Mouse (Mus musculus): ENCODE results near the gene Llgl2.

The Llgl2 gene

DNA sequence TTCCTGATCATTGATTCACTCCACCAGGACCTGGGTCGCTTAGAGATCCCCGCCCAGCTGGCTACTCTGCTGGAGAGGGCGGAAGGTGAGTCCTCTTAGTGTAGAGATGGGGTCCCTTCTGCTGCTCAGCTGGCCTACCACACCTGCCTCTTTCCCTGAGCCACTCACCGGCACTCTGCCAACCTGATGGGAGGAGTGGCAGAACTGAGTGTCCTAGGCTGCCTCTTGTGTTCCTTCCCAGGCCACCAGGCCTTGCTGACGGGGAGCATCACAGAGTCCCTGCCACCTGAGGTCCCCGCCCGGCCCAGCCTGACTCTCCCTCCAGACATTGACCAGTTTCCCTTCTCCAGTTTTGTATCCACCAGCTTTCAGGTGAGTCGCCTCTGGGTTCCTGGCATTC is 54.2 kb downstream of the Llgl2 start:
- no peak for DNase-seq (ENCODE audit: low spot score)

DNA sequence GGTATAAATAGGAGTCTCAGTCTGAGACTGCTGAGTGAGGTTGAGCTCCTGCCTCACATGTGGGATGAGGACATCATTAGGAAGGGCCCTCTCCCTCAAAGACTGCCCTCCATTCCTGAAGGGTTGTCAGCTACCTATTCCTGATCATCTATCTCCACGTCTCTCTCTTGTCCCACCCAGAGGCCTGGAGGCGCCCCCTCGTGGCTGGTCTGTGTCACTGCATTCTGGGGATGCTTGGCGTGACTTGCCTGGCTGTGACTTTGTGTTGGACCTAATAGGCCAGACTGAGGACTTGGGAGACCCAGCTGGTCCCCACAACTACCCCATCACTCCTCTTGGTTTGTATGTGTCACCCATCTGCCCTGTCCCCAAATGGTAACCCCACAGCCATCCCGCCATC is 57.2 kb downstream of the Llgl2 start:
- peak; percentile 46 for DNase-seq (ENCODE audit: low spot score)

DNA sequence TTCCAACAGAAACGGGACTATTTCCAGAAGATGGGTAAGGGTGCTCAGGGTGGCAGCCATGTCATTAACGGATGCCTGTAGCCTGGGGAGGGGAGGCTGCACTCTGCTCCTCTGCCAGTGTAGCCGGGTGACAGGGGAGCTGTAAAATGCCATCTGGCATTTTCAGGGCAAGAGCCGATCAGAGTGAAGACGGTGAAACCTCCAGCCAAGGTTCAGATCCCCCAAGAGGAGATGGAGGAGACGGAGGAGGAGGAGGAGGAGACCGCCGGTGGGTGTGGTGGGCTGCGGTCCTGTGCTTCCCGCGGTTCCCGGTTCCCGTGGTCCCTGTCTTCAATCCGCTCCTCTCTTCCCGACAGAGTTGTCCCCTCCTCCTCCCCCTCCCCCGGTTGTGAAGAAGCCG is 59.4 kb downstream of the Llgl2 start:
- DNase-seq (ENCODE audit: low spot score), result no peak

DNA sequence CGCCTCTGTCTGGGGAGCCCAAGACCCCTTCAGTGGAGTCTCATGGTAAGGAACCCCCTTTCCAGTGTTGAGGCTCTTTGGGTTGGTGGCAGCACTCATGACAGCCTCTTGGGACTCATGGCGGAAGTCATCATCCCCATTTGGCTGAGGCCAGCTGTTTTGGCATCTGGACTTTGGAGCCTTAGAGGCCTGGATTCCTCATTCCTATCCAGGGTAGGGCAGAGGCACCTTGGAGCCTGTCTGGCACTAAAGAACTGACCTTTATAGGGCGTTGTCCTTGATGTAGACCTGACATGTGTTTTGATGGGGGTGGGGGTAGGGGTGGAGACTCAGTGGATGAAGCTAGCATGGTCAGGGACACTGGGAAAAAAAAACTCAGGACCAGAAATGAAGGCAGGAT is 60.5 kb downstream of the Llgl2 start:
- DNase-seq (ENCODE audit: low spot score), result no peak

DNA sequence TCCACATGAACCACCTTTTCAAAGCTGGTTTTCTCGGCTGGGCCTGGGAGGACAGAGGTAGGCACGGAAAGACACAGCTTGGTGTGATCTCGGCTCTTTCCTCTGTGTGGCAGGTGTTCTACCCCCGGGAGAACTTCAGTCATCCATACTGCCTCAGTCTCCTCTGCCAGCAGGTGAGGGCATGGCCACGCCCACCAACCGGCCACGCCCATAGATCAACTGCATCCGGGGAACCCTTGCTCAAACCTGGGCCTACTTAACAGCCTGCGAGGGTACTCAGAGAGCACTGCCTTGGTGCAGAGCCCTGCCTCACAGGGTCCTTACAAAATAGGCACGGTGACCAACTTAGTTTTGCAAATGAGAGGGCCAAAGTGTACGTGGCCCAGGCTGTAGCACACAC is 61.4 kb downstream of the Llgl2 start:
- DNase-seq (ENCODE audit: low spot score), result no peak

DNA sequence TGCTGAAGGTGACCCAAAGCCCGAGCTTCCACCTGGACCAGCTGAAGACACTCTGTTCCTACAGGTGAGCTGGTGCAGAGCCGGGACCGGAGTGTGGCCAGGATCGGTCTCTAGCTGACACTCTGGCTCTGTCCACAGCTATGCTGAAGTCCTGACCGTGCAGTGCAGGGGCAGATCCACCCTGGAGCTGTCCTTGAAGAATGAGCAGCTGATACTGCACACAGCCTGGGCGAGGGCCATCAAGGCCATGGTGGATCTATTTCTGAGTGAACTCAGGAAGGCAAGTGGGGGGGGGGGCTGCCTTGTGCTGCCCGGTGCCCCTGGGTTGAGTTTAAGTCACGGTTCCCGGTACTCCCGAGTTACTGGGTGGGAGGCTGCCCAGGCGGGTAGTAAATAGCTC is 62.6 kb downstream of the Llgl2 start:
- DNase-seq (ENCODE audit: low spot score), result no peak

DNA sequence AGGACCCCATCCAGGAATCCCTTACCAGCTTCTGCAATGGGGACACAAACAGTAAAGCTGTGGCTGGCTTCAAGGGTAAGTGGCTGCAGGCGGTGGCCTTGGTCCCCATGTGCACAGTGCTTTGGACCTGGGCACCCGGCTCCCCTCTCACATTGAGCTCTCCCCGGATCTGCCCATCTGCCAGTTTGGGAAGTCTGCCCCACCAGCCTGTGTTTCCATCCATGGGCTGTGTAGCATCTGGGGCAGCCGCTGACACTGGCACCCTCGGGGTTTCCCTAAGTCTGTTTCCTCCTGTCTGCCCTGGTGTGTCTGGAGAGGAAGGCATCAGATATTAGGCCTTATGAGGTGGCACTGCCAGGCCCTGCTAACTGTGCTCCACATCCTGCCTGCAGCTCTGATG is 64.2 kb downstream of the Llgl2 start:
- DNase-seq (ENCODE audit: low spot score), result no peak

DNA sequence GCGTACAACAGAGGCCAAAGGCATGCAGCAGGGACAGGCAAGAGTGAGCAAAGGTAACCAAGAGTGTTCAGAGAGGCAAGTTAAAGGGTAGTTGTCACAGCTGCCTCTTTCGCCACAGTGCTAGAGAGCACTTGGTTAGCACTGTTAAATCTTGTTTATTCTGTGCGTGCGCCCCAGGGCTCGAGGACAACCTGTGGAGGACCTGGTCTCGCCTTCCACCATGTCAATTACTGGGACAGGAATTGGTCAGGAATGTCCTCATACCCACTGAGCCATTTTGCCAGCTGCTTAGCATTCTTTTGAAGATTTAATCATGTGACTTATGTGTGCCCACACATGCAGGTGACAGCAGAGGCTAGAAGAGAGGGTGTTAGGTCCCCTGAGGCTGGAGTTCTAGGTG is 65.3 kb downstream of the Llgl2 start:
- DNase-seq (ENCODE audit: low spot score), result no peak

DNA sequence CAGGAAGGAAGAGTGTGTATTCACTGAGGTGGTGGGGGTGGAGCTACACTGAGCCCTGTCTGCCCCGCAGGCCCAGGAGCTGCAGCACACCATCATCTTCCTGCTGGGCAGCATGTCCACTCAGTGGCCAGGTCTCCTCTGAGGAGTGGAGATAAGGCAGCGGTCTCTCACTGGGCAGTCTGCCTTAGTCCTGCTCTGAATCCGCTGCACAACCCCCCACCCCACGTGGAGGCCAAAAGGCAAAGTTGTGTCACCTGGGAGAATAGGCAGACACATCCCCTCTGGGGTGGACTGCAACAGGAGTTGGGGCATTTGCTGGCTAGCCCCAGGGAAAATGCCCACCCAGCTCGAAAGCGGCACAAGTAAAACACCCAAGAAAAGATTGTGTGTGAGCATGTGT is 68.4 kb downstream of the Llgl2 start:
- DNase-seq (ENCODE audit: low spot score), result no peak

DNA sequence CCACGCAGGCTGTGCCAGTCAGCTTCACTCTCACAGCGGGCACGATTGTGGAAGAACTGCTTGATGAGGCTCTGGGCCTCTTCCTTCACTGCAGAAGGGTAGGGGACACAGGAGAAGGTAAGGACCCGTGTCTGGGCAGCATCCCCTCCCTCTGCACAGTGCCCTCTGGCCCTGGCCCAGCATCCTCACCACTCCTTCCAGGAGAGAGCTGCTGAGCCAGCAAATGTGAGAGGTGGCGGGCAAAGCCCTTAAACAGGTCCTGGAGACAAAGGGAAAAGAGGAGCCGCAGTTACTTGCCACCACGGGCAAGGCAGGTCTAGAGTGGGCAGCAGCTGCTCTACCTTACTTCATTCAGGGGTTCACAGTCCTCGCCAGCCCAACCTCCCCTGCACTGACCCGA is 69.2 kb downstream of the Llgl2 start:
- no peak for DNase-seq (ENCODE audit: low spot score)

DNA sequence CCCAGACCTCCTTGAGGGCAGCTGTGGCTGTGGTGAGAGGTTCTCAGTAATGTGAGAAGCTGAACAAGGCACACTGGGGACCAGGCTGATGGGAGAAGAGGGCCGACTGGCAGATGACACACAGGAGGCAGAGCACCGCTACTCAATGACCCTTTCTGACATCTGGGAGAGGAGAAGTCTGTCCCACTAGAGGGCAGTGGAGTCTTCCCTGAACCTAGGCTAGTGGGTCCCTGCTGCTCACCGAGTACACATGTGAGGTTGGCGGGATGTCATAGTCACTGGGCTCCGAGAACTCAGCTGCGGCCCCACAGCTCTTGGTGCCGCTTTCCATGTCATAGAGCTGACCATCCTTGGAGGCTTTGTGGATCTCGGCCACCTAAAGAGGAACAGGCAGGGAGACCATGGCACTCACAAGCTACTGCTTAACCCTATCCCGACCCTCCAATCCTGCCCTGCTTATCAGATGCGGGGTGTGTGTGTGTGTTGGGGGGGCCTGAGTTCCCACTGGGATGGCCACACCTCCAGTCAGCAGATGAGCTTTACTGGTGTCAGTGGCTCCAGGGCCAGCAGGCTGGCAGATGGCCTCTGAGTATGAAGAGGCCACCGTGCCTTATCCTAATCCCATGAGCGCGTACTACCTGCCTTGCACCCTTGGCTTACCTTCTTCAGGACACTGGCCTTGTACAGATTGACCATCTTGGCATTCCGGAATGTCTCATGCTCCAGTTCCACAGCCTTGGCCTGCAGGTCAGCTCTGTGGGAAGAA is 71.1 kb downstream of the Llgl2 start:
- DNase-seq (ENCODE audit: low spot score), result no peak

DNA sequence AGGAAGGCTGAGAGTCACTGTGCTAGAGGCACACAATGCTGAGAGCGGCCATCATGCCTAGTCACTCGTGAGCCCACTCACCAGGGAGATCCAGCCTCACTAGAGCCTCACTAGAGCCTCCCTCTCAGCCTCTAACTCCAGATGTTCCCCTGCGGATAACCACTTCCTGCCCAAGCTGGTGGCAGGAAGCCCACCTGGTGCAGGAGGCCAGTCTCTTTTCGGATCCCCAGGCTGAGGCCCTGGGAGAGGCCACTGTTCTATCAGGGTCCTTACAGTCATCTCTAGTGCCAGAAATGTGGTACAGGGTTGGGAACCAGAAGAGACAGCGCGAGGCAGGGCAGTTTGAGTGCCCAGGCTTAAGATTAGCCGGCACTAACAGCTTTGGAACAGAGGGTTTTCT is 74.6 kb downstream of the Llgl2 start:
- peak; percentile 49 for DNase-seq (ENCODE audit: low spot score)

DNA sequence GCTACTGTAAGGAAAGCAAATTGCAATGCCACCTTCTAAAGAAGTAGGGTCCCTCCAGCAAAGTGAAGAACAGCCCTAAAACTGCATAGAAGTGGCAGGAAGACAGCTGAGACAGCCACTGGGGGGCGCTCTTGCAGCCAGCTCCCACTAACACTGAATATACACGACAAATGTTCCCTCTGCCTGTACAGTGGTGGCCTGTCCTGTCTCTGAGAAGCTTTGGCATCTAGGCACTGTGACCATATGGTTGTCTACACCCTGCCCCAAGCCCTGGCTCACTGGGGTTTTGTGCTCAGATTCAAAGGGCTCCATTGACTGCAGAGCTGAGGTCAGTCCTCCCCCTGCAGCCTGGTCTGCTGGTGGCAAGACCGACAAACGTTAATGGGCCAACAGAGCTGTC is 75.0 kb downstream of the Llgl2 start:
- DNase-seq (ENCODE audit: low spot score), result peak; percentile 52

DNA sequence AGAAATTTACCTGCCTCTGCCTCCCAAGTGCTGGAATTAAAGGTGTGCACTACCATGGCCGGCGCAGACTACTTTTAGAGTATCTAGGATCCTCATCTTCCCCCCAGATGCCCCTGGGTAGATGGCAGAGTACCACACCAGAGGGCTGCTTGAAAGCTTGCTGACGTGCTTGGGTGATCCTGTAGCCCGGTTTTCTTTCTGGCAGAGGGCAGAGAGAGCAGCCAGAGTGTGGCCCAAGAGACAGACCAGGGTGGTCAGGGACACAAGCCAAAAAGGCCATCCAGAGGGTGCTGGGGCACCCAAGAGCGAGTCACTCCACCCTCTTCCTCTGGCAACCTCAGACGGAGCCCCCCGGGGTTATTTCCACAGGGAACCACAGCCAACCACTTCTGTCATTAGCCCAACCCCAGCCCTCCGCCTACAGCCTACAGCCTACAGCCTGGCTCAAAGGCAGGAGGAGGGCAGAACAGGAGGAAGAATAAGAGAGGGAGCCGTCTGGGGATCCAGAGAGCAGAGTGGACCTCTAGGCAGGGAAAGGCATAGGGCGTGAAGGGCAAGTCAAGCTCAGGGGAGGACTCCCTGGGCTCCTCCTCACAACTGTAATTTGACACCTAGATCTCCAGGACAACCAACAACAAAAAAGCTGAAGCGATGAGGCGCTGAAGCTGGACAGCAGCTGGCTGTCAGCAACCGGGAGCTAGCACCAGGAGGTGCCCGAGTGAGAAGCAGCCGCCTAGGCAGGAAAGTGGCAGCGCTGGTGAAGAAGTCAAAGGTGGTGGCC is 75.8 kb downstream of the Llgl2 start, which contains the start of gene Smim5:
Gene Smim5, plus strand, starts transcription at position 481 of the 781 bp plus-strand sequence.
- no peak for DNase-seq (ENCODE audit: low spot score)

DNA sequence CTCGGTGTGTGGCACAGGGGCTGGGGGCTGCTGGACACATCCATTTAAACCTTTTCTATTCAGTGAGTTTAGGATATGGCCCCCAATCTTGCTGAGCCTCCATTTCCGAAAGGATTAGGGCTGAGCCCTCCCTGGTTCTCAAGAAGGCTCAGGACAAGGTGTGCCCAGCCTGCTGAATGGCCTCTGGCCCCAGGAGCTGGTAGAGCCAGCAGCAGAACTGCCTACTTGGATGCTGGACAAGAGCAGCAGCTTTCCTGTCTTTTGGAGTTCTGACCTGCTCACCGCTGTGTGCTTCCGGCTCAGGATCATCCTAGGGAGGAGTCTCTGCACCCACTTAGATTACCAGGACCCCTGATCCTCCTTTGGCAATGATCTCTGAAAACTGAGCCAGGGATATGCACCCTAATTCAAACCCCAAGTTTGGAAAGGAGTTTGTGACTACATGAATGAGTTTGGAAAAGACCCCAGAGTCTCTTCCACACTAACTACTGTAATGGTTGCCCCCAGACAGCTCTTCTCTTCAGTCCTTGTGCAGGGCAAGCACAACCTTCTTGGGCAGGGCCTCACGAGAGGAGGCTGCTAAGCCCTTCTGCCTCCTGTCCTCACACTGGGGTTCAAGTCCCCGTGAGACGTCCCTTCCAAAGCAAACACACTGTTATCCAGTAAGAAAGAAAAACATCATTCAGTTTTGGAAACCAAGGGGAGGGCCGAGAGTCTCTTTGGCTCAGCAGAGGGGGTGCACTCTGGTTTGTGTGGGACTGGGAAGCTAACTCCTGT is 76.9 kb downstream of the Llgl2 start:
- DNase-seq (ENCODE audit: low spot score), result no peak

DNA sequence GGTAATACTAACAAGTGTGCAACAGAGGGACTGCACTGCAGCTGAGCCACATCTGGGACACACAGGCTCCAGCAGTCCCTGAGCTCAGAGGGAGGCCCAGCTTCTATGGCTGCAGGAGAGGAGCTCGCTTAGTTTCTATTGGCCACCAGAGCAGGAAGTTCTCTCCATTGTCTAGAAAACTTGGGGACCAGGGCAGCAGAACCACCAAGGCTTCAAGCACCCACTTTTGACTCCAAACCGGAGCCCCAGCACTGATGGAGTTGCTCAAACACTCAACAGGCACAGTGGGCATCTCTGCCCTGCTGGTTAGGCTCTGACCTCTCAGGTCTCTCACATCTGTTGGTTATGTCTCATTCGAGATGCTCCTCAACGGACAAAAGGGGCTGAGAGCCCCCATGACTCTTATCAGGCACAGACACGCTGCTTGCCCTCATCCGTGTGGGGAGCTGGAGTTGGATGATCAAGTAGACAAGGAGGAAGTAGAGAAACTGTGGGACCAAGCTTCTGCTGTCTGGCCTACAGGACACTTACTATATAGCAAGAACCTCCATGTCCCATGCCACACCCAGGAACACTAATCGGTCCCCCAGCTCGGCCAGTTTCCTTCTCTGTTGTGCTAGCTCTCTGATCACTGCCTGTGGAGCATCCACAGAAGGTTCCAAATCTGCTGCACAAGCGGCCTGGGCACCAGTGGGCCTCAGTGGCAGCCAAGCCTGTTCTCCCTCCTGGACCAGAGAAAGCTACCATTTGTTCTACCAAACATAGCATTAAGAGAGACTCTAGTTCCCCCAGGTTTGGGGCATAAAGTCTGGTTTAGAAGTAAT is 77.7 kb downstream of the Llgl2 start:
- DNase-seq (ENCODE audit: low spot score), result no peak

DNA sequence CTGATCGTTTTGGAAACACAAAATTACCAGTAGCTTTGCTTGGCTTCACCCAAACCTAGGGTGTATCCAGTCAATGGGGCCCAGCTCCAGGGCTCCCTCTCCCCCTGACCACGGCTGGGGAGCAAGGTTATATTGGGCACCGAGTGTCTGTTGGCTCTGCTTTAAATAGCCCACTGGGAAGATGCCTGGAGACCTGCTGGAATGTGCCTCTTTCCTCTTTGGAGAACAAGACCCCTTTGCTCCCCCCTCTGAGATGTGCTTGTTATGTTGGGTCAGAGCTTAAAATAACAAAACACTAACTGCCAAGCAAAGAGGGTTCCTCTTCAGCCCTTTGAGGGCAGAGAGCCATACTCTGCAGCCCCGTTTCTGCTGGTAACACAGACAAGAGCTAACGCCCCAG is 78.3 kb downstream of the Llgl2 start:
- no peak for DNase-seq (ENCODE audit: low spot score)

DNA sequence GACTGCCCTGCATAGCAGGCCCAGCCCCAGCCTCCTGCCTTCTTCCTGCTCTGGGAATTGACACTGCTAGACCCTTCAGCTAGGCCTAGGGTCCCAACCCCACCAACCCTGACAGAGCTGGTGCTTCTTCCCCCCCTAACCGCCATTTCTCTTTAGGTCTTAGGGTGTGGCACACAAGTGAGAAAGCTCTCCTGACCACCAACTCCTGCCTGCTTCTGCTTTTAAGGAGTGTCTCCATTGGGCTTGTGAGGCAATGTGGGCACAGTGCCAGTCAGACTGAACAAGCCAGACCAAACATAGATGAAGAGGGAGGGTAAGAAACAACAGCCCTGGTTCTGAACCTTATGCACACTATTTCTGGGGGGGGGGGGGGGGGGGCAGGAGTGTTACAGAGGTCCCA is 79.0 kb downstream of the Llgl2 start:
- no peak for DNase-seq (ENCODE audit: low spot score)

DNA sequence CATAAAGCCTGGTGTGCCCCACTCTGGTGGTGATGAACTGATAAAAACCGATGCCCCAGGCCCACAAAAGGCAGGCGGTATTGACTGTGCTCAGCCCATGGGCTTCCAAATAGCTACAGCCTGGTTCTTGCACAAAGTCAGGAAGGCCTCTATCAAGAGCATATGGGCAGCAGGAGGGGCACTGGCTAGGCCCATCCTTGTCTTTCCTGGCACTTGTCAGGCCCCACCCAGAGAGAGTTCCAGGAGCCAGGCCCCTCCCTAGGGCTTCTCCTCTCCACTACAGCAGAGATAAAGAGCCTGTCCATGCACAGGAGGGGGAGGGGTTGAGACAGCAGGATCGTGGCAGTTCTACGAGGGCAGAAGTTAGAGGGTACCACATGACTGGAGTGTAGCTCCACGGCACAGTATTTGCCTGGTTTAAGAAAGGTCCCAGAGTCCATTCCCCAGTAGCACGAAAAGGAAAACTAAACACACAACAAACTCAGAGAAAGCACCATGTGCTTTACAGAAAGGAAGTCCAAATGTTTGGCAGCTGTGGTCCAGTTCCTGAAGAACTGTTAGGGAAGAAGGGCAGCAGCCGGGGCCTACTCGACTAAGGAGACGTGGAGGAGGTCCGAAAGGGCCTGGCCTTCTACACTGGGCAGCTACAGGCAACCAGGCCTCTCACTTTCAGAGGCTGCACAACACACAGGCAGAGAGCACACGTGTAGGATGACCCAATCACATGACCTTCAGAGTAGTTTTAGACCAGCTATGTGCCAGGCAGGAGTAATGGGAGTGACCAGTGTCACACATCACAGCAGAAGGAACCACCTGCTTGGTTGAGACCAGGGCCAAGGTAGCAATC is 79.8 kb downstream of the Llgl2 start:
- no peak for DNase-seq (ENCODE audit: low spot score)

DNA sequence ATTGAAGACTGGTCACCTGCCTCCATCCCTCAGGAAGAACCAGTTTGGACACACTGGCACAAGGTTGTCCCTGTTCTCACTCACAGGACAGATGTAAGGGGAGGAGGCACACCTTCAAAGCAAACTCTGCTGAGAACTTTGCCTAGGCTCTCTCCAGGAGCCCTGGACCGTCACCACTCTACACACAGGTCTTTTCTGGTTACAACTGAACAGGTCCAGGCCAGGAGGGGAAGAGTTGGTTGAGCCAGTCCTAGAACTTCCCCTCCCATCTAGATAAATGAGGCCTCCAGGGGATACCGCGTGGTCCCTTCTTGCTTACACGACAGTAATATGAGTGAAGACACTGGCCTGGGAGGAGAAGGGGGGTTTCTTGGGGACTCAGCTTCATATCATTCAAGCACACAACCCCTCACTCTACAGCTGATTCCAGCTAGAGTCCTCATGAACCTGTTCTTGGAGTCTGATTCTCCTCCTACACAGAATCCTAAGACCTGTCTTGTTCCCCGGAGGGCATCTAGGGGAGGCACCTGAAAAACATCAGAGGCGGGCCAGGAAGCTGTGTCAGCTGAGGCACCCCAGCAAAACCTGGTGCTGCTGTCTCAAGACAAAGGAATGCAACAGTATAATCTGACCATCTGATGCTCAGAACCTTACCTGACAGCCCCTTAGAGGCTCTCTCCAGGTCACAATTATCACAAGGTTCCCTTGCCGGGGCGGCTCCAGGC is 80.5 kb downstream of the Llgl2 start:
- no peak for DNase-seq (ENCODE audit: low spot score)

Measured in T-cell, adult 2 months (primary cell).